Mouse (Mus musculus) forebrain, embryonic 15.5 days (tissue): ENCODE data around the gene Zfp62. TPM values are rescaled to one million over a fixed set of nuclear protein-coding genes. Genes with fewer than 3 reads are reported as not detected.
"Not testable (repeated sequence)": the region's sequence is repeated elsewhere in the genome, so short reads cannot be mapped to it uniquely, and the experiment has no call there.

Experiments
- ATAC-seq: fragments of 200-750 bp; cut with Nextera tagmentation; replicated peaks from 2 replicates; pipeline ENCODE4 v1.8.0; 2017; ENCODE audit warnings: mild to moderate bottlenecking, moderate TSS enrichment, moderate library complexity
- H3K27ac ChIP-seq: fragments of 300-500 bp; sonication (generic); replicated peaks from 2 replicates; pipeline ENCODE4 v1.5.1; 2015; ENCODE audit warnings: mild to moderate bottlenecking, inconsistent platforms
- H3K27me3 ChIP-seq: fragments of 300-500 bp; sonication (generic); 2 replicates; pipeline ENCODE4 v1.6.1; 2015; ENCODE audit warnings: inconsistent platforms
- H3K36me3 ChIP-seq: fragments of 300-500 bp; sonication (generic); 2 replicates; pipeline ENCODE4 v1.6.1; 2015; ENCODE audit warnings: mild to moderate bottlenecking, inconsistent platforms
- H3K4me1 ChIP-seq: fragments of 300-500 bp; sonication (generic); 2 replicates; pipeline ENCODE4 v1.6.1; 2015; ENCODE audit warnings: inconsistent platforms
- H3K4me2 ChIP-seq: fragments of 300-500 bp; sonication (generic); replicated peaks from 2 replicates; pipeline ENCODE4 v1.6.1; 2015; ENCODE audit warnings: mild to moderate bottlenecking, inconsistent platforms
- H3K4me3 ChIP-seq: fragments of 300-500 bp; sonication (generic); 2 replicates; pipeline ENCODE4 v1.5.1; 2015; ENCODE audit warnings: mild to moderate bottlenecking, inconsistent platforms
- H3K9ac ChIP-seq: fragments of 300-500 bp; sonication (generic); replicated peaks from 2 replicates; pipeline ENCODE4 v1.6.1; 2015; ENCODE audit warnings: mild to moderate bottlenecking, inconsistent platforms
- H3K9me3 ChIP-seq: fragments of 300-500 bp; sonication (generic); 2 replicates; pipeline ENCODE4 v1.6.1; 2016; ENCODE audit warnings: inconsistent platforms
- WGBS: fragments of 180-500 bp; shearing (Covaris S2); methylation state at CpG from one replicate; pipeline ENCODE4 v1.1.7; 2015; ENCODE audit warnings: mixed read lengths; 5-methylcytosine and 5-hydroxymethylcytosine counted together
- polyA plus RNA-seq: library from polyadenylated mRNA; unstranded; fragments of >200 nt; fragmentation: Nextera tagmentation; extraction: Ambion mirVana; gene quantifications from 2 replicates; pipeline ENCODE4 v1.2.1, GENCODE M21; 2015

Zfp62 gene
- polyA plus RNA-seq = 54.7 and 55.1 TPM in 2 replicates

GRCm38 (mm10) chr11:49203129-49203768 lies at the start of gene Zfp62:
Zfp62 (plus strand) TSS chr11:49203292.
- Histone ChIP-seq H3K27ac (peak within 1 kb of the TSS; percentile 96), H3K9ac (peak within 1 kb of the TSS; percentile 96), H3K4me2 (peak within 1 kb of the TSS; percentile 71), H3K27me3 (no peaks in the 10 kb centered on the region), H3K36me3 (no peaks in the 10 kb centered on the region), H3K9me3 (no peaks in the 10 kb centered on the region), H3K4me1 (peaks cover 29% of the 10 kb centered on the region), H3K4me3 (peak within 1 kb of the TSS; percentile 82)
- under 1% methylated on average over 46 of the region's 47 CpGs for WGBS
- ATAC-seq = peak; percentile 94

- no peak within 1 kb of the TSS for H3K27ac ChIP-seq
- H3K4me2 ChIP-seq = no peak within 1 kb of the TSS
- WGBS = 89% methylated on average over 1 of the region's 1 CpGs
- no peaks in the 10 kb centered on the region for H3K9me3 ChIP-seq
- H3K27me3 ChIP-seq = no peaks in the 10 kb centered on the region
- H3K4me1 ChIP-seq = no peaks in the 10 kb centered on the region
- no peaks in the 10 kb centered on the region for H3K36me3 ChIP-seq
- no peak for ATAC-seq
- H3K9ac ChIP-seq = no peak within 1 kb of the TSS
- H3K4me3 ChIP-seq = no peak within 1 kb of the TSS
Measured at GRCm38 (mm10) chr11:49154077-49154476, 49.0 kb upstream of the Zfp62 start, which contains the start of gene Olfr1394. Olfr1394 (plus strand) TSS chr11:49154377.

GRCm38 (mm10) chr11:49156821-49157814 lies 46.0 kb upstream of the Zfp62 start:
- H3K9me3 ChIP-seq = no peaks in the 10 kb centered on the region
- H3K36me3 ChIP-seq = no peaks in the 10 kb centered on the region
- no peaks in the 10 kb centered on the region for H3K4me1 ChIP-seq
- H3K9ac ChIP-seq = no peak overlapping the region
- no peak for ATAC-seq
- H3K4me3 ChIP-seq = no peak overlapping the region
- WGBS = 95% methylated on average over 2 of the region's 2 CpGs
- H3K27me3 ChIP-seq = no peaks in the 10 kb centered on the region
- H3K27ac ChIP-seq = no peak overlapping the region
- H3K4me2 ChIP-seq = no peak overlapping the region

- peaks cover 10% of the 10 kb centered on the region for H3K27me3 ChIP-seq
- no peaks in the 10 kb centered on the region for H3K36me3 ChIP-seq
- H3K9me3 ChIP-seq = no peaks in the 10 kb centered on the region
- H3K4me3 ChIP-seq = peak overlapping the region; percentile 42
- peak overlapping the region; percentile 42 for H3K9ac ChIP-seq
- H3K4me2 ChIP-seq = peak overlapping the region; percentile 61
- no peak overlapping the region for H3K27ac ChIP-seq
- WGBS = 8% methylated on average over 50 of the region's 50 CpGs
- peak; percentile 51 for ATAC-seq
- peaks cover 8% of the 10 kb centered on the region; the same call in 1 of the 2 replicates for H3K4me1 ChIP-seq
Measured at GRCm38 (mm10) chr11:49168839-49169611, 34.1 kb upstream of the Zfp62 start.

- 93% methylated on average over 4 of the region's 4 CpGs for WGBS
- Histone ChIP-seq H3K9ac (no peak overlapping the region), H3K27ac (no peak overlapping the region), H3K9me3 (no peaks in the 10 kb centered on the region), H3K36me3 (no peaks in the 10 kb centered on the region), H3K4me2 (no peak overlapping the region), H3K4me3 (no peak overlapping the region), H3K4me1 (peaks cover 8% of the 10 kb centered on the region; the same call in 1 of the 2 replicates), H3K27me3 (peaks cover 10% of the 10 kb centered on the region)
- no peak for ATAC-seq
Measured at GRCm38 (mm10) chr11:49170576-49170975, 32.5 kb upstream of the Zfp62 start.

- 93% methylated on average over 8 of the region's 8 CpGs for whole genome bisulfite sequencing
Measured at GRCm38 (mm10) chr11:49175345-49175744, 27.7 kb upstream of the Zfp62 start.

GRCm38 (mm10) chr11:49176047-49176779 lies 26.9 kb upstream of the Zfp62 start:
- not testable (repeated sequence) for ATAC-seq, H3K27me3 ChIP-seq, H3K9me3 ChIP-seq, H3K9ac ChIP-seq, H3K4me2 ChIP-seq, H3K27ac ChIP-seq, H3K4me1 ChIP-seq, H3K36me3 ChIP-seq, H3K4me3 ChIP-seq
- WGBS = 85% methylated on average over 4 of the region's 4 CpGs

More at GRCm38 (mm10) chr11:49175345-49175744, 27.7 kb upstream of the Zfp62 start:
- ATAC-seq = no peak
- Histone ChIP-seq H3K9me3 (no peaks in the 10 kb centered on the region), H3K4me3 (no peak overlapping the region), H3K27me3 (no peaks in the 10 kb centered on the region), H3K4me1 (no peaks in the 10 kb centered on the region), H3K36me3 (no peaks in the 10 kb centered on the region), H3K4me2 (no peak overlapping the region), H3K9ac (no peak overlapping the region), H3K27ac (no peak overlapping the region)

- WGBS = 72% methylated on average over 1 of the region's 1 CpGs
- no peak overlapping the region for H3K4me2 ChIP-seq
- H3K4me3 ChIP-seq = no peak overlapping the region
- H3K36me3 ChIP-seq = no peaks in the 10 kb centered on the region
- H3K9me3 ChIP-seq = no peaks in the 10 kb centered on the region
- ATAC-seq = no peak
- no peak overlapping the region for H3K27ac ChIP-seq
- no peaks in the 10 kb centered on the region for H3K4me1 ChIP-seq
- H3K27me3 ChIP-seq = no peaks in the 10 kb centered on the region
- H3K9ac ChIP-seq = no peak overlapping the region
Measured at GRCm38 (mm10) chr11:49183172-49183571, 19.9 kb upstream of the Zfp62 start.

GRCm38 (mm10) chr11:49186452-49186851 lies 16.6 kb upstream of the Zfp62 start:
- no peaks in the 10 kb centered on the region for H3K4me1 ChIP-seq
- H3K4me3 ChIP-seq = no peak overlapping the region
- no peak overlapping the region for H3K9ac ChIP-seq
- H3K27ac ChIP-seq = no peak overlapping the region
- H3K9me3 ChIP-seq = no peaks in the 10 kb centered on the region
- H3K36me3 ChIP-seq = no peaks in the 10 kb centered on the region
- WGBS = 80% methylated on average over 6 of the region's 6 CpGs
- ATAC-seq = no peak
- no peak overlapping the region for H3K4me2 ChIP-seq
- H3K27me3 ChIP-seq = no peaks in the 10 kb centered on the region

- Histone ChIP-seq H3K4me3 (no peak within 1 kb of the TSS), H3K9me3 (no peaks in the 10 kb centered on the region), H3K27ac (no peak within 1 kb of the TSS), H3K9ac (no peak within 1 kb of the TSS), H3K4me1 (no peaks in the 10 kb centered on the region), H3K36me3 (no peaks in the 10 kb centered on the region), H3K4me2 (no peak within 1 kb of the TSS), H3K27me3 (no peaks in the 10 kb centered on the region)
- 80% methylated on average over 8 of the region's 8 CpGs for WGBS
- ATAC-seq = no peak
Measured at GRCm38 (mm10) chr11:49186955-49187488, 16.1 kb upstream of the Zfp62 start, which contains the start of gene Btnl9. Btnl9 (minus strand) TSS chr11:49187159.

GRCm38 (mm10) chr11:49187701-49188100 lies 15.4 kb upstream of the Zfp62 start:
- no peak overlapping the region for H3K9ac ChIP-seq
- H3K36me3 ChIP-seq = no peaks in the 10 kb centered on the region
- H3K27ac ChIP-seq = no peak overlapping the region
- H3K9me3 ChIP-seq = no peaks in the 10 kb centered on the region
- ATAC-seq = no peak
- no peaks in the 10 kb centered on the region for H3K27me3 ChIP-seq
- H3K4me1 ChIP-seq = no peaks in the 10 kb centered on the region
- H3K4me2 ChIP-seq = no peak overlapping the region
- WGBS = 81% methylated on average over 10 of the region's 10 CpGs
- no peak overlapping the region for H3K4me3 ChIP-seq
